Mouse (Mus musculus): ENCODE results near the gene Rbfox3.

Gene Rbfox3

DNA sequence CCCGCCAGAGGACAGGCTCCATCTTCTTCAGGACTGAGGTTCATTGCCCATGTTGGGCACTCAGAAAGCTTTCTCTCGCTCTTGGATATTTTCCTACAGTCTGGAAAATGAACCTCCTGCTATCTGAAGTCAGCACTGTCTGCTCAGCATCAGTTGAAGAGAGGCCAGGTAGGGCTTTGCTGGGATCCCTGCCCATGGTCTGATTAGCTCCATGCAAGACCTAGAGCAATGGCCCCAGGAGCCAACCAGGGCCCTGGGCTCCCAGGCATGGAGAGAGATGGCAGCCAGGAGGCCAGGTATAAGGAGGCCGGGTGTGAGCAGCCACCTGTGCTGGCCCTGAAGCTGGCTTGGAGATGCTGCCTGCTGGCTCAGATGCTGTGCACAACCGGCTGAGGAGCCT lies 198.6 kb downstream of the Rbfox3 start:
- no peak for DNase-seq

DNA sequence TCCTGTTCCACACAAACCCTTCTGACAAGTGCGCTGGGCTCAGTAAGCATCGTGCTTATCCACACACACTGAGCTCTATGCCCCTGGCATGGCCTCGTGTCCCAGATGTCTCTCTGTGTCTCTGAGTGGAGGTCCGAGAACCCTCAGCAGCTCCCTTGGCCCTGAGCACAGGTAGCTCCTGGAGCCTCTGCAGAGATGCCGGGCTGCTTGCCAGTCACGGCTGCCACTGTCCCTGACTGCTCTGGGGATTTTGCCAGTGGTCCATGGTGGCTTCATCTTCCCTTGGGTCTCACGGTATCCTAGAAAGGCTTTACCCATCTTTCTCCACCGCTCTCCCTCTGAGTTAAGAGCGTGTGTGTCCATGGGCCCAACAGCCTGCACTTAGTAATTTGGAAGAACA lies 199.3 kb downstream of the Rbfox3 start:
- no peak for DNase-seq

GRCm38 (mm10) chr11:118710035-118710434 lies 201.4 kb downstream of the Rbfox3 start:
- DNase-seq = no peak

GRCm38 (mm10) chr11:118696226-118696930 lies 215.0 kb downstream of the Rbfox3 start:
- no peak for DNase-seq

DNA sequence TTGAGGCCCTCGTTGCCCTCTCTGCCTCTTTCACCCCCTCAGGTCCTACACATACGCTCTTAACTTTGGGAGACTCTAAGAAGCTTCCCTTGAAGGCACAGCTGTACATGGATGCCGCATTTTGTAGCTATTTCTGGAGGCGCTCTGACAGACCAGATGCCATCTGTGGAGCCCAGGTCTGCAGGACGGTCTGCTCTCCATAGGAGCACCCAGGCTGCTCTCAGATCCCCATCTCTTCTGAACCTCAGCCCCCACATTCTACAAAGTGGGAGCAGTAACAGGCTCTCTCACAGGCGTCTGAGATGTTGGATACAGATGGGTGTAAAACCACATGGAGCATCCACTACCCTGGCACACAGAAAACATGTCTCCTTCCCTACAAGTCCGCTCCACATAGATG lies 218.1 kb downstream of the Rbfox3 start:
- DNase-seq = peak; percentile 55

DNA sequence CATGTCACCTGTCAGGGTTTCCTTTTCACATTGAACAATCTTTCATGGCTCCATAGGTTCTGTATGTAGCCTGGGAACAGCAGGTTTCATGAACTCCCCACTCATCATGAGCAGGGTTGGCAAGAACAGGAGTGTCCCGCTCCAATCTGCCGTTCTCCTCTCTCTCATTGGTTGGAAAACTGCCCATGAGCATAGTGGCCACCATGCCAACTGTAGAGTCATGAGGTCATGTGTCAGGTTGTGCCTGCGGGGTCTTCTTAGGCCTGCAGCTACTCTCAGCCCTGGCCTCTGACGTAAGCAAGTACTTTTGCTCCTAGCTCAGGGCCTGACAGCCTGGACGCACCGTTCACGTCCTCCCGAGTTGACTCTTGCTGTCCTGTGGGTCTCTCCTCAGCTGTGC lies 221.1 kb downstream of the Rbfox3 start:
- DNase-seq = no peak

DNA sequence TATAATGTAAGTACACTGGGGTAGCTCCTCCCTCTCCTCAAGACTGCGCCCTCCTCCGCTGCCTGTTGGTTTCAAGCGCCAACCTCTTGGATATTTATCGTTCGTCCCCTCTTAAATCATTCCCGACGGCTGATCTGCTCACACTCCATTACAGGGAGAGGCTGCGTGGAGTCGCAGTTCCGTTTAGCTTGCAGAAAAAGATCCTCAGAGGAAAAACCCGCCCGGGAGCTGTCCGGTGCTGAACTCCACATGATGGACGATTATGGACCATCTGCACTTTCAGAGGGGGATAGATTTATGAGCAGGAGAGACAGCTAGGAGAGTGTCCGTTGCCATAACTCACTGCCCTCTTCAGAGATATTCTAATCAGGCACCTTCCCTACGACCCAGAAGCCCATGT lies 226.0 kb downstream of the Rbfox3 start:
- DNase-seq = no peak

GRCm38 (mm10) chr11:118684665-118685064 lies 226.7 kb downstream of the Rbfox3 start:
- DNase-seq = peak; percentile 18

DNA sequence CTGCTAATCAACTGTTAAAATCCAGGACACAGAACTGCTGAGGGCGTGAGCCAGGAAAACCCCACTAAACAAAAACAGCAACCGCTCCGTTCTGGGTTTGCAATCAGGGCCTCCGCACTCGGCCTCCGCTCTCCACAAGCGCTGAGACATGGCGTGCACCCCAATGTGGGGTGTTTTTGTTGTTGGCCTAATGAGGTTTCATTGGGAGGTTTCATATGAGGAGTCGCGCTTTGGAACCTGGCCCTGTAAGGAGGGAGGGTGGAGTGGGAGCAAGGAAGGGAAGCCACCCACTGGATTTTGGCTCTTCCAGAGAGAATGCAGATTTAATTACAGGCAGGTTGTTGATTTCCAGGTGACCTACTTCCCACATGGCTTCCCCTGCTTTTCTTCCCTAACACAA lies 230.7 kb downstream of the Rbfox3 start:
- peak; percentile 26 for DNase-seq

DNA sequence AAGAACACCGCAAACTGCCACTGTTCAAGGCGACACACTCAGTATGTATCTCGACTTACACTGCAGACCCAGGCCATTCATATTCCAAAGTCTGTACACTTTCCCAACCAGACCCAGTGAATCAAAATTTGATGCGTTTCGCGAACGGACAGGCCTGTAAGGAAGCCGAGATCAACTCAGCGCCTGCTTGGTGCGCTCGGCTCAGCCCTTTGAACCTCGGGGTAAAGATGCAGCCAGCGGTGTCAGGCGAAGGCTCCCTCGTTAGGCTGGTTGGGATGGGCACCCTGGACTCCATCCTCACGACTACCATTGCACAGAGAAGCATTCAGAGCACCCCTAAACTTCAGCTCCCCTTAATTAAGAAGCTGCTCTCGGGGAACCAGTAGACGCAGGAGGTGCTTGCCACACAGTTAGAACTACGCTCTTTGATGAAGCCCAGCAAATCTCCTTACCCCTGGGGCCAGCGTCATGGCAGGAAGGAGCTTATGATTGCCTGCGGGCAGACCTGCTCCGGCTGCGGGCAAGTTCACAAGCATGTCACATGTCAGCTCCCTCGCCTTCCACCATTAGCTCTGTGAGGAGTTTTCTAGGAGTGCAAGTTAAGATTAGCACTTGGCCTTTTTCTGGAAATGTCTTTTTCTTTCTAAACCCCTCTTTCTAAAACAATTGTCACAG lies 231.5 kb downstream of the Rbfox3 start:
- no peak for DNase-seq

DNA sequence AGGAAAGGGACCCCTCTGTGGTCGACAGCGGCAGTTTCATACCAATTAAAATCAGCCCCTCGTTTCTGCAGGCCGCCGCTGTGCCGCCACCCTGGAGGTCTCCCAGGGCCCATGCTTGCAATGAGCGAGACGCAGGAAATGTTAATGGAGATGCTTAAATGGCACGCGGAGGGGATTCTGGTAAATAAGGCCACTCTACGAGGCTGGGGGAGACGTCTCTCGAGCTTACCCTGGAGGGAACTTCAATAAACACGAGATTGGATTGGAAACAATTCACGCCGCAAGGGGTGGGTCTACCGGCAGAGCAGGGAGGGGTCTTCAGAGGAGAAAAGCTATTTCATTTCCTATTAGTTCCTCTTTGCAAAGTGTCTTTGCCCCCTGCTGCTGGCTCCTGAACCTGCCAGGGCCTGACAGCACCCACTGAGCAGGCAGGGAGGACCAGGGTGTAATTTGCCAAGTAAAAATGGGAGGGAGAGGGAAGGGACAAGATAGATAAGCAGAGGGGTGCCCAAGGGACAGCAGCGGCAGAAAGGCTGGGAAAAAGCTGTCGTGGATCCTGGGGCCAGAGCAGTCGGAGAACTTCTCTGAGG lies 232.8 kb downstream of the Rbfox3 start:
- DNase-seq = no peak

DNA sequence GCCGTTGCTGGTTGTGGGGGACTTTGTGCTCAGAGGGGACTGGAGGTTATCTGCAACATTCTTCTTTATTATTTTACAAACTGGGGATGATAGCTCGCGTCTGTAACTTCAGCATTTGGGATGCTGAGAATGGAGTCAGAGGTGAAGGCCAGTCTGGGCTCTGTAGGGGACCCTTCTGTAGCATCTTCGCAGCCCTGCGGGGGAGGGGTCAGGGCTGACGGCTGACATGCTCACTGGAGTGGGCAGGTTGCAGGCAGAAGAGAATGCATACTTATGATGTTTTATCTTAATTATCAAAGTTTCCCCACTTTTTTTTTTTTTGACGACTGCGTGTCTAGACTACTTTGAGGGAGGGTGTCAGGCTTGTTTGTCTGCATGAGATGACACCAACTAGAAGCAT lies 234.1 kb downstream of the Rbfox3 start:
- DNase-seq = no peak

- DNase-seq = no peak
Measured at GRCm38 (mm10) chr11:118676364-118676763, 235.0 kb downstream of the Rbfox3 start.

- DNase-seq = no peak
Measured at GRCm38 (mm10) chr11:118671958-118672357, 239.4 kb downstream of the Rbfox3 start.

GRCm38 (mm10) chr11:118671216-118671615 lies 240.2 kb downstream of the Rbfox3 start:
- no peak for DNase-seq

GRCm38 (mm10) chr11:118669820-118670219 lies 241.6 kb downstream of the Rbfox3 start:
- DNase-seq = no peak

DNA sequence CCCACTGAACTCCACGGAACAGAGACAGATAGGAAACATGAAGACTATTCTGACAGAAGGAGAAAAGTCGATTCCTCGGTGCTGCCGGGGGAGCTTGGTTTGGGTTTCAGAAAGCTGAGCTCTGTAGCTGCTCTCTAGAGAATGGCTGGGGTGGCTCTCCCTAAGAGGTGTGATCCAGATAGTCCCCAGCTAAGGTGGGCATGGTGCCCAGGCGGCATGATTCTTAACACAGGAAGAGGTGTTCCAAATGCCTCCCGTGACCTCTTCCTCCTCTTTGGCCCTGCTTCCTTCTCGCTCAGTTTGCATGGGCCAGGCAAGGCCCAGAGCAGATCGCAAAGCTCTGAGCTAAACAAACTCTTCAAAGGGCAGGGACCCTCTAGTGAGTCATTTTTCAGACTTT lies 243.0 kb downstream of the Rbfox3 start:
- no peak for DNase-seq

DNA sequence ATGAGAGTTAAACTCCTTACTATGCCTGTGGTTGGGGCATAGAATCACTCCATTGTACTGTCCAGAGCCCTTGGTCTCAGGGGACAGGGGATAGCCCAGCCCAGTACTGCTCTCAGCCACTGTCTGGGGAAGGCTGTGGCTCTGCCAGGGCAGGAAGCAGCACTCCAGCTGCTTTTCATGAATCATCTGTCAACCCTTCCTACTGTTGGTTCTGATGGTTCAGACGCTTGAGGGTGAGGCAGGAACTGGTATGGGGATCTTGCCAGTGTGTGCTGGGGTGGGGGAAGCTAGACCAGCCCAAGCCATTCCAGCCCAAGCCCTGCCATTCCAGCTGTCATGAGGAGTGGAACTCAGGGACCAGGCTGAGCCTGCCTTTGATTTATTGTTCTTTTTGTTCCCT lies 243.5 kb downstream of the Rbfox3 start:
- no peak for DNase-seq

DNA sequence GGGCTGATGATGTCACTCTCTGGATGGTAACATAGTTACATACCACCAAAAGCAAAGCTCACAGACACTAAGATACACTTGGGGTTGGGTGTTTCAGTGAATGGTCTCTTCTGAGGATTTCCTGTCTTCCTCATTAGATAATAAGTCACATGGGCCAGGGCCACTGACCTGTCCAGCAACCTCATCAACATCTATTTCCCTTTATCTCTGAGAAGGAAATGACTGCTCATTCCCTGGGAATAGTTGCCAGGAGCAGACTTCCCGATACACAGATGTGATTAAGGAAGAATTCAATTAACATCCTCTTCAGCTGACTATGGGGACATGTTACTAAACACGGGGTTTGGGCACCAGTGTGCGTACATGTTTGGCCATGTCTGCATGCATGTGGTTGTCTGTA lies 245.2 kb downstream of the Rbfox3 start:
- no peak for DNase-seq

- DNase-seq = no peak
Measured at GRCm38 (mm10) chr11:118663305-118663704, 248.1 kb downstream of the Rbfox3 start.

DNA sequence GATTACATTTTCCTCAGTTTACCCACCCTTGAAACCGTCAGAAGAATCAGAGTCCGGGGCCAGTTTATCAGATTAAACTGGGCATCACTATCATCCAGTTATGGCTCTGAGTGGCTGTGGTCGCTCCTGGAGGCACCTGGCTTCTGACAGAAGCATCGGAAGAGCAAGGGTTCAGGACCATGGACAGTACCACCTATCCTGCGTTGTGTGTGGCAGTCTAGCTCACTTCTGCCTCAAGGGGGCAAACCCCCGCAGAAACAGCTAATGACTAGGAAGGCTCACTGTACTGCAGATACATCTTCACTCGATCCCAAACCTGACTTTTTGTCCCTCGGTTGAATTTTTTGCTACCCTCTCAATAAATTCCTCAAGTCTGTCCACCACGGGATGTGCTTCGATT lies 252.1 kb downstream of the Rbfox3 start:
- DNase-seq = no peak

DNA sequence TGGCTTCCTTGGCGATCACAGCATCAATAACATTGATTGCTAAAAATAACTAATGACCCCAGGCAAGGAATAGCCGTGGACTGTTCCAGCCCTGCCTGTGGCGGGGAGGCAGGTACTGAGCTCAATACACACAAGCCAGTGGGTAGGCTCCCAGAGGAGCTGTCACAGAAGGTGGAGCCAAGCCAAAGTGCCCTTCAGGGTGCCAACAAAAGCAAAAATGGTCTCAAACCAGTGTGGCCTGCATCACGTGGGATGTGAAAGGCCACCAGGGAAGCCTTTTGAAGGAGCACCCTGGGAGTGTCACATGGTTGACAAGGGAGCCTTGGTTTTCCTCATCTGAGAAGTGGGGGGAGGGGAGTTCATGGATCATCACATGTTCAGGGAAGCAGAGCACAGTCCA lies 255.6 kb downstream of the Rbfox3 start:
- DNase-seq = no peak

DNA sequence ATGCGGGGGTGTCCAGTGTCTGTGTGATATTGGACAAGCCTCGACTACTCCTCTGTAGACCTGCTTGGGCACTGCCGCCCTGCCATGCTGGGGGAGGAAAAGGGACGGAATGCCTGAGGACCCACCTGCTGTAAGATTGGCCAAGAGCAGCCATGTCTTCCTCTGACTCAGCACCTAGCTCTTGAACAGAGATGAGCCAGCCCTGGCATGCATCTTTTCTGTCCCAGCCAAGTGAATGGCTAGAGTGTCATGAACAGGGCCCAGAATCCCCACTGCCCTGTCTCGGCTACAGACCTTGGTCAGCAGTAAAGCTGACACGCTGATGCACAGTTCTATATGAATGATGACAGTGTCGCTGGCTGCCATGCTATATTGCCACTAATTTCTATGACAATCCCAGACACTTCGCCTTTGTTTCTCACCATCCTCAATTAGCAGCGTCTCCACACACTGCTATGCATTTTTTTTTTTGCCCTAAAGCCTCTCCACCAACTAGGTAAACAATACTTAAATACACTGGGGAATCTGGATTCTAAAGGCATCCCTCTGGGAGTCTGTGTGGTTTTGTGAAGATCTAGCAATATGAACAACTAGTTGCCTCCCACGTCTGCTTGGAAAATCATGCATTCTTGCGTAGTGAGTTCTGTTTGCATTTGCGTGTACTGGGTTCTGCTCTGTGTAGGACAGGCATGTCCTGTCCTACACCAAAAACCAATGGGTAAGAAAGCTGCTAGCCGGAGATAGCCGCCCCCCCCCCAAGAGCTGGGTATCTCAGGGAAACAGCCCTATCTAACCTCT lies 257.7 kb downstream of the Rbfox3 start:
- DNase-seq = no peak

All from layer of hippocampus, adult 9-11 months (tissue).